28 mouse cellular contexts compared by ENCODE assay signal in genomic region chr14:8334511-8334910, GRCm38 (mm10). TPM values are rescaled to one million over a fixed set of nuclear protein-coding genes. Genes with fewer than 3 reads are reported as not detected.
DNase-seq lines count a peak whose midpoint lies in the region.
"Had no signal": no experiment of that assay in that cellular context is flagged by ENCODE, and none has a peak within 500 bp of the region (broad histone marks: within the 10 kb centered on the region; RNA-seq: fewer than 3 reads in every experiment).

No protein-coding gene starts in this region.

- no peaks in the 10 kb centered on the region for H3K27me3 ChIP-seq in heart, embryonic 10.5 days (ENCODE audit: insufficient read depth, poor library complexity, severe bottlenecking)
- H3K27me3 ChIP-seq: embryonic facial prominence, embryonic 13.5 days; forebrain, embryonic 13.5 days; heart, embryonic 15.5 days; kidney, embryonic 15.5 days; liver, embryonic 13.5 days; lung, embryonic 15.5 days; midbrain, embryonic 13.5 days had no signal

- peak; percentile 47 to 74 for DNase-seq in cerebellum, postnatal 14 days
- DNase-seq in cerebellum, postnatal 36 days, result no peak
- DNase-seq in heart, postnatal 4 days, result peak; percentile 45
- DNase-seq in heart, embryonic 10.5 days (ENCODE audit: low spot score), result no peak
- peak; percentile 49 for DNase-seq in left cerebral cortex, postnatal 4 days
- DNase-seq in left cerebral cortex, adult 8-10 months (ENCODE audit: low spot score in 2 of 2), result no peak
- DNase-seq in right cerebral cortex, postnatal 14 days, result peak; percentile 41
- DNase-seq in right cerebral cortex, adult 18-20 months, result no peak
- DNase-seq: adrenal gland, postnatal 14 days; cerebellum, adult 11 months; cerebellum, adult 9-11 months; gastrocnemius, postnatal 25 days; heart, adult 18-20 months; liver, embryonic 13.5 days; thymus, adult 2 months; thymus, postnatal 4 days had no signal

- H3K4me1 ChIP-seq in heart, embryonic 10.5 days, result no peaks in the 10 kb centered on the region
- H3K4me1 ChIP-seq: liver, embryonic 13.5 days; megakaryocyte, embryonic 14.5 days had no signal

- no peak overlapping the region for H3K27ac ChIP-seq in heart, embryonic 10.5 days
- H3K27ac ChIP-seq: forebrain, embryonic 13.5 days; heart, embryonic 15.5 days; liver, embryonic 13.5 days; lung, embryonic 15.5 days; midbrain, embryonic 13.5 days; stomach, postnatal 0 days had no signal

- intact Hi-C loops in left cerebral cortex, postnatal 4 days (cut with DNase I), result no loop called here

- 84% methylated on average over 3 of the region's 3 CpGs for WGBS in heart, embryonic 10.5 days

- H3K36me3 ChIP-seq in heart, embryonic 10.5 days, result no peaks in the 10 kb centered on the region
- H3K36me3 ChIP-seq: embryonic facial prominence, embryonic 13.5 days; heart, embryonic 15.5 days; hindbrain, embryonic 10.5 days; kidney, embryonic 15.5 days; liver, embryonic 13.5 days; lung, embryonic 15.5 days; midbrain, embryonic 13.5 days had no signal

- no peaks in the 10 kb centered on the region for H3K9me3 ChIP-seq in heart, embryonic 10.5 days
- H3K9me3 ChIP-seq: embryonic facial prominence, embryonic 13.5 days; forebrain, embryonic 13.5 days; heart, embryonic 15.5 days; hindbrain, embryonic 10.5 days; kidney, embryonic 15.5 days; liver, embryonic 13.5 days; lung, embryonic 15.5 days; midbrain, embryonic 13.5 days had no signal

- no peak overlapping the region for H3K4me3 ChIP-seq in heart, embryonic 10.5 days
- H3K4me3 ChIP-seq: embryonic facial prominence, embryonic 13.5 days; erythroblast, embryonic 14.5 days; forebrain, embryonic 13.5 days; heart, embryonic 15.5 days; hindbrain, embryonic 10.5 days; kidney, embryonic 15.5 days; liver, embryonic 13.5 days; lung, embryonic 15.5 days; megakaryocyte, embryonic 14.5 days; midbrain, embryonic 13.5 days had no signal

RNA-seq across cellular contexts. Expression of gene Fam107a, which starts 16.7 kb away (rescaled TPM):
- 1 to 10 TPM; 1.7 to 2.1 TPM for total RNA-seq in heart, postnatal 4 days (2021)
- polyA plus RNA-seq in heart, embryonic 10.5 days (2016; fragmentation: Nextera tagmentation; extraction: Ambion mirVana), result 0.18 and 0.35 TPM in 2 replicates
- total RNA-seq in left cerebral cortex, postnatal 4 days (2021), result 1 to 10 TPM; 3.3 to 3.5 TPM
- 100 to 1,000 TPM; 193 to 269 (median 228) TPM for total RNA-seq in left cerebral cortex, adult 8-10 months (2022)
- polyA plus RNA-seq: erythroblast, embryonic 14.5 days had no signal

RNA-seq across cellular contexts. Expression of gene Oit1, which starts 44.0 kb away (rescaled TPM):
- total RNA-seq in heart, postnatal 4 days (2021), result not detected
- polyA plus RNA-seq in heart, embryonic 10.5 days (2016; fragmentation: Nextera tagmentation; extraction: Ambion mirVana), result not detected in 2 replicates
- total RNA-seq in left cerebral cortex, postnatal 4 days (2021), result not detected
- total RNA-seq in left cerebral cortex, adult 8-10 months (2022), result not detected
- total RNA-seq: adrenal gland, postnatal 14 days; gastrocnemius, postnatal 25 days; left cerebral cortex, postnatal 25 days had no signal
- polyA plus RNA-seq: erythroblast, embryonic 14.5 days; forebrain, embryonic 13.5 days; hindbrain, embryonic 10.5 days; liver, embryonic 13.5 days; midbrain, embryonic 13.5 days; neural tube, embryonic 11.5 days had no signal

Comparison
In these comparisons a context has a peak if more than half of its experiments do, and no peak if none do; other contexts are left out.
1. DNase-seq: peak in cerebellum, postnatal 14 days (2 of 2), heart, postnatal 4 days (single experiment), left cerebral cortex, postnatal 4 days (single experiment) and right cerebral cortex, postnatal 14 days (single experiment); none in cerebellum, postnatal 36 days (0 of 2), heart, embryonic 10.5 days (single experiment), left cerebral cortex, adult 8-10 months (0 of 2) and right cerebral cortex, adult 18-20 months (single experiment).
2. RNA of gene Fam107a, which starts 16.7 kb away (total RNA-seq): 193 to 269 TPM in left cerebral cortex, adult 8-10 months; 3.3 to 3.5 TPM in left cerebral cortex, postnatal 4 days and 1.7 to 2.1 TPM in heart, postnatal 4 days; every median in the first group is over 10 times any median in the second.